Mouse (Mus musculus) lung, postnatal 25 days (tissue): ENCODE results near the gene Prex1.

Experiments
- DNase-seq: peaks from one replicate; pipeline ENCODE4 v3.0.0; 2022; ENCODE audit warnings: low spot score

The Prex1 gene

GRCm38 (mm10) chr2:166683885-166684544, 29.6 kb downstream of the Prex1 start:
- peak; percentile 45 for DNase-seq

- DNase-seq, result no peak
Observed at GRCm38 (mm10) chr2:166682866-166683265, 30.8 kb downstream of the Prex1 start.

- DNase-seq, result no peak
Observed at GRCm38 (mm10) chr2:166678959-166679759, 34.5 kb downstream of the Prex1 start.

- no peak for DNase-seq
Observed at GRCm38 (mm10) chr2:166676933-166677332, 36.7 kb downstream of the Prex1 start.

- DNase-seq, result no peak
Observed at GRCm38 (mm10) chr2:166676498-166676897, 37.1 kb downstream of the Prex1 start.

GRCm38 (mm10) chr2:166675588-166676444, 37.8 kb downstream of the Prex1 start:
- DNase-seq, result no peak

GRCm38 (mm10) chr2:166674693-166675092, 38.9 kb downstream of the Prex1 start:
- DNase-seq, result no peak

GRCm38 (mm10) chr2:166673951-166674350, 39.7 kb downstream of the Prex1 start:
- no peak for DNase-seq

GRCm38 (mm10) chr2:166672171-166672965, 41.3 kb downstream of the Prex1 start:
- DNase-seq, result no peak

- no peak for DNase-seq
Observed at GRCm38 (mm10) chr2:166671614-166672013, 42.0 kb downstream of the Prex1 start.

GRCm38 (mm10) chr2:166671019-166671418, 42.6 kb downstream of the Prex1 start:
- DNase-seq, result no peak

- no peak for DNase-seq
Observed at GRCm38 (mm10) chr2:166669922-166670321, 43.7 kb downstream of the Prex1 start.

- DNase-seq, result no peak
Observed at GRCm38 (mm10) chr2:166667790-166668695, 45.6 kb downstream of the Prex1 start.

GRCm38 (mm10) chr2:166666175-166666574, 47.5 kb downstream of the Prex1 start:
- DNase-seq, result no peak

GRCm38 (mm10) chr2:166665244-166665922, 48.2 kb downstream of the Prex1 start:
- DNase-seq, result no peak

- DNase-seq, result no peak
Observed at GRCm38 (mm10) chr2:166664506-166664905, 49.1 kb downstream of the Prex1 start.

- DNase-seq, result no peak
Observed at GRCm38 (mm10) chr2:166663250-166663961, 50.2 kb downstream of the Prex1 start.

GRCm38 (mm10) chr2:166662595-166663160, 51.0 kb downstream of the Prex1 start:
- DNase-seq, result no peak

- DNase-seq, result no peak
Observed at GRCm38 (mm10) chr2:166661971-166662370, 51.7 kb downstream of the Prex1 start.
